Mouse (Mus musculus): ENCODE measurements around the gene Zfp655.
"Not testable (repeated sequence)": the region's sequence is repeated elsewhere in the genome, so short reads cannot be mapped to it uniquely, and the experiment has no call there.

DNA sequence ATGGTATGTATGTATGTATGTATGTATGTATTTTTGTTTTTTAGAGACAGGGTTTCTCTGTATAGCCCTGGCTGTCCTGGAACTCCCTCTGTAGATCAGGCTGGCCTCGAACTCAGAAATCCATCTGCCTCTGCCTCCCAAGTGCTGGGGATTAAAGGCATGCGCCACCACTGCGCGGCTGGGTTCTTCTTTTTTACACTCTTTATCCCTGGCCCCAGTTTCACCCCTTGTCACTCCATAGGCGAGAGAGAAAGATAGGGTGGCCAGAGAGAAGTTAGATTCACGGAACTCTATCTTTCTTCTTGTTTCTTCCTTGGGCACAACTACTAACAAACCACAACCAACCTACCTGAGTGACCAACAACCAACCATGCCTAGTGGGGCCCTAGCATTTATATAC, 2.2 kb upstream of the Zfp655 start:
- not testable (repeated sequence) for TF ChIP-seq CTCF (IDR thresholded peaks at IDR 0.05; ENCODE audit: low read depth, low read length); GATA1 (IDR thresholded peaks at IDR 0.05; ENCODE audit: borderline replicate concordance, low read length); POLR2AphosphoS5 (IDR thresholded peaks at IDR 0.05; ENCODE audit: insufficient replicate concordance, low read depth, low read length); TAL1 (conservative IDR thresholded peaks at IDR 0.05; ENCODE audit: low read depth, low read length)
